Mouse (Mus musculus) gastrocnemius, postnatal 4 days (tissue): ENCODE measurements around the gene Kcne4. TPM values are rescaled to one million over a fixed set of nuclear protein-coding genes. Genes with fewer than 3 reads are reported as not detected.

Experiments
- DNase-seq, 2 experiments: peaks; one replicate each; pipeline ENCODE4 v3.0.0; 2021 to 2022; ENCODE audit warnings: low spot score in 2 of 2, mixed read lengths in 2 of 2
- total RNA-seq, 2 experiments: library from RNA; stranded (reverse); gene quantifications; 2 replicates each; pipeline ENCODE4 v1.2.3; 2021

The Kcne4 gene
- total RNA-seq, 2 experiments from 2014 or later = 5.6 to 6.6 TPM

GRCm38 (mm10) chr1:78854306-78854705 lies 37.7 kb downstream of the Kcne4 start:
- DNase-seq = no peak

GRCm38 (mm10) chr1:78859573-78859972 lies 43.0 kb downstream of the Kcne4 start:
- no peak for DNase-seq

- no peak for DNase-seq
Measured at GRCm38 (mm10) chr1:78860056-78860455, 43.5 kb downstream of the Kcne4 start.

GRCm38 (mm10) chr1:78862281-78862680 lies 45.7 kb downstream of the Kcne4 start:
- peak in 1 of 2 experiments; percentile 48 for DNase-seq

- DNase-seq = peak in 1 of 2 experiments; percentile 33
Measured at GRCm38 (mm10) chr1:78863833-78864232, 47.3 kb downstream of the Kcne4 start.

GRCm38 (mm10) chr1:78864351-78864750 lies 47.8 kb downstream of the Kcne4 start:
- DNase-seq = peak in 1 of 2 experiments; percentile 19

GRCm38 (mm10) chr1:78864799-78865346 lies 48.3 kb downstream of the Kcne4 start:
- no peak for DNase-seq

- no peak for DNase-seq
Measured at GRCm38 (mm10) chr1:78865991-78866390, 49.4 kb downstream of the Kcne4 start.

- no peak for DNase-seq
Measured at GRCm38 (mm10) chr1:78866455-78866854, 49.9 kb downstream of the Kcne4 start.

Other genes with a start within 250 kb of the Kcne4 start
- 10 to 100 TPM; 40.0 to 40.5 TPM for gene Acsl3, start 158.9 kb upstream of the Kcne4 start, total RNA-seq
- gene Utp14b, start 158.7 kb upstream of the Kcne4 start, total RNA-seq = 10 to 100 TPM in 1 of 2 experiments, 1 to 10 TPM in 1; 9.7 to 10.2 TPM